Mouse (Mus musculus) cerebellum, adult 9-10 months (tissue): ENCODE data around the gene Tbx18.

Experiments
- DNase-seq: peaks from one replicate; pipeline ENCODE4 v3.0.0; 2022

Gene Tbx18

GRCm38 (mm10) chr9:87730961-87731535 lies at the start of gene Tbx18:
Tbx18 (minus strand) TSS chr9:87731260.
- no peak for DNase-seq

- no peak for DNase-seq
Observed at GRCm38 (mm10) chr9:87773951-87774350, 42.9 kb upstream of the Tbx18 start.

GRCm38 (mm10) chr9:87755621-87756020 lies 24.6 kb upstream of the Tbx18 start:
- no peak for DNase-seq

GRCm38 (mm10) chr9:87741599-87741998 lies 10.5 kb upstream of the Tbx18 start:
- no peak for DNase-seq

- no peak for DNase-seq
Observed at GRCm38 (mm10) chr9:87740667-87741066, 9.6 kb upstream of the Tbx18 start.

- no peak for DNase-seq
Observed at GRCm38 (mm10) chr9:87740241-87740645, 9.2 kb upstream of the Tbx18 start.

GRCm38 (mm10) chr9:87739543-87740161 lies 8.6 kb upstream of the Tbx18 start:
- DNase-seq = no peak

- no peak for DNase-seq
Observed at GRCm38 (mm10) chr9:87738766-87739542, 7.9 kb upstream of the Tbx18 start.

GRCm38 (mm10) chr9:87738123-87738522 lies 7.1 kb upstream of the Tbx18 start:
- DNase-seq = no peak

GRCm38 (mm10) chr9:87737271-87737670 lies 6.2 kb upstream of the Tbx18 start:
- no peak for DNase-seq

- no peak for DNase-seq
Observed at GRCm38 (mm10) chr9:87735046-87735445, 4.0 kb upstream of the Tbx18 start.

- DNase-seq = no peak
Observed at GRCm38 (mm10) chr9:87734631-87735030, 3.6 kb upstream of the Tbx18 start.

- DNase-seq = no peak
Observed at GRCm38 (mm10) chr9:87733732-87734131, 2.7 kb upstream of the Tbx18 start.

- DNase-seq = no peak
Observed at GRCm38 (mm10) chr9:87733236-87733630, 2.2 kb upstream of the Tbx18 start.

- no peak for DNase-seq
Observed at GRCm38 (mm10) chr9:87732416-87733235, 1.6 kb upstream of the Tbx18 start.

- DNase-seq = no peak
Observed at GRCm38 (mm10) chr9:87730271-87730960, 644 bp downstream of the Tbx18 start.

GRCm38 (mm10) chr9:87729316-87730270 lies 1.5 kb downstream of the Tbx18 start:
- no peak for DNase-seq

GRCm38 (mm10) chr9:87728107-87728506 lies 3.0 kb downstream of the Tbx18 start:
- no peak for DNase-seq

- no peak for DNase-seq
Observed at GRCm38 (mm10) chr9:87727155-87727953, 3.7 kb downstream of the Tbx18 start.

- DNase-seq = no peak
Observed at GRCm38 (mm10) chr9:87721793-87722192, 9.3 kb downstream of the Tbx18 start.

GRCm38 (mm10) chr9:87710360-87710759 lies 20.7 kb downstream of the Tbx18 start:
- no peak for DNase-seq
